Mouse (Mus musculus): ENCODE measurements around the gene Runx3.

- TF ChIP-seq POLR2A (IDR thresholded peaks at IDR 0.05; ENCODE audit: low read depth, low read length) (no peak), CTCF (conservative IDR thresholded peaks at IDR 0.05; ENCODE audit: insufficient read depth, insufficient read length, low read depth, low read length) (no peak)
Measured at GRCm38 (mm10) chr4:135141720-135142119, 21.3 kb downstream of the Runx3 start.

All from kidney, adult 2 months (tissue).